Mouse (Mus musculus): Measurements from ENCODE around the gene Ascl4.
A peak's percentile ranks its signal among the peaks of the same experiment; 100 is the strongest.

The Ascl4 gene

DNA sequence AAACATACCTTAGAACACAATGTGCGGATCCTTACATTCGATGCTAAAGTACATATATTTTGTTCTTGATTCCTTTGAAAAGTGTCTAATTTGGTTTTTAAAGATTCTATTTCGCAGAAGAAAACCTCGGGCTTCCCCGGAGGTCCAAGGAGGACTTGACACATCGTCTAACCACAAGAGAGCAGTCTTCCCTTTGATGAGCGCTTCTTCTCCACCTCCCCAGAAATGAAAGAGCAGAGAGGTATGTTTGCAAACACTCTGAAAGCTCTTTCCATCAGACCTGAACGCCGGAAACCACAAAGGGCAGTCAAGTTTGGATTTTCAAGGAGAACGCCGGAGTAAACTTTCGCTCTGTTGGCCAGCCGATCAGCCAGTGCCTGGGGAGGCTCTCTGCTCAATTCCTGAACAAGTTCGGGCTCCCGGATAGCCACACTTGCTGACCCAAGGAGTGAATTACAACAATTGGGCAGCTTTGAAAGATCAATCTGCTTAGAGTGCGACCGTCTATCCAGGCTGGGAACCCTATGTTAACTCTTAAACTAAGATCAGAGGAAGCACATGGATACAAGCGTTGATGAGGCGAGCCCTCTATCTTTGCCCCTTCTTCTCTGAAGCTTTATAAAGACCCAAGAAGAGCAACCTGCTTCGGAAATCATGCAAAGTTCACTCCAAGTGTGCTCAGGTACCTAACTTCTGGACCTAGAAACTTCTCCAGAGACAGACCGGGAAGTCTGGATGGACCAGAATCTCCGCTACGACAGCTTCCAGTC lies at the start of gene Ascl4:
TSS of gene Ascl4 (plus strand) at position 6 of the 770 bp plus-strand sequence.
- DNase-seq: peak; percentile 40

DNA sequence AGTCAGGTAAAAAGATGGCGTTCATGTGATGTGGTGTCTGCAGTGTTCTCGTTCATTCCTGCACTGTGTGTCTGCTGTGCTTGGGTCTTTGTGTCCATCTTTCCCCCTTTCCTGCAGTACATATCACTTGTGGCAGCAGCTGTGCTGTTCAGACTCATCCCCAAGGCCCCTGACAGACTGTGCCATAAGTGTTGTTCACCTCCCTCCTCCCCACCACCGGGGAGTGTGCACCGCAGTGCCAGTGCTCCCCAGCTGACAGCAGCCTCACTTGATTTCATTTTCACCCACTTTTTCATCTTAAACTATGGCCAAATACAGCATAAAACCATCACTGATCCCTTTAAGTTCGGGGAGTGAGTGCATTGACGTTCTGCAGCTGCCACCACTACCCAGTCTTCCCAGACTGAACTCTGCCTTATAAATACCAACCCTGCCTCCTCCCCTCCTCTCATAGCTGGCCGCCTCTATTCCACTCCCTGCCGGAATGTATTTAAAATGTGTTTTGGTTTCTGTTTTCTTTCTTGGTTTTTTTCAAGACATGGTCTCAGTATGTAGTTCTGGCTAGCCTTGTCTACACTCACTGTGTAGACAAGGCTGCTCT lies 47.5 kb upstream of the Ascl4 start:
- no peak for DNase-seq

DNA sequence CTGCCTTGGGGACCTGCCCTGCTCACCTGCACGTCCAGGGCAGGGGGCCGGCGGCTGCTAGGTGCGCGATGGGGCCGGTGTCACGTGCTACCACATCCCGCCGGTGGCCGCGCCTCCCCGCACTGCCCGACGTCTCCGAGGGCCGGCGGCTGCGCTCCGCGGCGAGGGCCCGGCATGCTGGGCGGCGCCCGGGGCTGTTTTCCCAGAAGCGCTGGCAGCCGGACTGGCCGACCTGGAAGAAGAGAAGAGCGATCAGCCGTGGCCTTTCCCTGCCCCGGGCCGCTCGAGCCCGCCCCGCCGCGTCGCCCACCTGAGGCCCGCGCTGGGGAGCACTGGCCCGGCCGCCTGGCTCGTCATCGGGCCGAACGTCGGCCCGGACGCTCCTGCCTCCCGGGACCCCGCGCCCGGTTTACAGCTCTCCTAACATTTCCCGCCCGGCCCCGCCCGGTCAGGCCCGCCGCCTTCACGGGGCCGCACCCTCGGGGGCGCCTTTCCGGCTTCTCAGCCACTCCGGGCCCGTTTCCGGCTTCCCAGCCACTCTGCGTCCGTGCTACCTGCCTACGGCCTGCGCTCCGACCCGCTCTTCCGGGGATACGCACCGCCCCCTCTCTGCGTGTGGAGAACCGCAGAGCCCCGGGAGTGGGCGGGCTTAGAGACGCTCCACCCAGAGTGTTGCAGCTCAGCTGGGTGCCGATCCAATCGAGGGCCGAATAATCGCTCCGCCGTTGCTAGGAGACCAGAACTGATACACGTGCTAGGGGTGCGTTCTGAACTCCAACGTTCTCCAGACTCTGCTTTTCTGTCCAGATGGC lies 10.8 kb upstream of the Ascl4 start, which contains the start of gene Prdm4:
TSS of gene Prdm4 (minus strand) at position 645 of the 812 bp plus-strand sequence.
- DNase-seq: peak; percentile 96

DNA sequence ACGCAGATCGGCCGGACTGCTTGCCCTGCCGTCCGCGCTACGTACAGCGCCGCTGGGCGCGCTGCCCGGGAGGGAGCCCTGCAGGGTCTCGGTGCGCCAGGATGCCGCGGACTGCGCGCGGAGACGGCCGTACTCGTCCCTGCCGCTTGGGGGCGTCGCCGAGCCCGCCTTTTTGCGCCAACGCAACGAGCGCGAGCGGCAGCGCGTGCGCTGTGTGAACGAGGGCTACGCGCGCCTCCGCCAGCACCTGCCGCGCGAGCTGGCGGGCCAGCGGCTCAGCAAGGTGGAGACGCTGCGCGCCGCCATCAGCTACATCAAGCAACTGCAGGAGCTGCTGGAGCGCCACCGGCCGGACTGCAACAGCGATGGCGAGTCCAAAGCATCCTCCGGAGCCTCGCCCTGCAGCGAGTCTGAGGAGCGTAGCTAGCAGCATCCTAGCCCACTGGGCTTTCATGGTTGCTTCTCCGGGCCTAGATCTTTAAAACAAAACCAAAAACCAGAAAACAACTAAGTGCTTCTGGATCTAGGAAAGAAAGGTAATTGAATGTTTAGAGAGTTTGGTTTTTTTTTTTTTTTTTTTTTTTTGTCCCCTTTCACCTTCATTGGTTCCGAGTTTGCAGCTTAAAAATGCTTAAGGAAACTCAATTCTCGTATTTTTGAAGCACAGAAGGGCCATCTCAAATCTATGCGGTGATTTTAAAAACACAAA lies 1.2 kb downstream of the Ascl4 start:
- peak; percentile 87 for DNase-seq

DNA sequence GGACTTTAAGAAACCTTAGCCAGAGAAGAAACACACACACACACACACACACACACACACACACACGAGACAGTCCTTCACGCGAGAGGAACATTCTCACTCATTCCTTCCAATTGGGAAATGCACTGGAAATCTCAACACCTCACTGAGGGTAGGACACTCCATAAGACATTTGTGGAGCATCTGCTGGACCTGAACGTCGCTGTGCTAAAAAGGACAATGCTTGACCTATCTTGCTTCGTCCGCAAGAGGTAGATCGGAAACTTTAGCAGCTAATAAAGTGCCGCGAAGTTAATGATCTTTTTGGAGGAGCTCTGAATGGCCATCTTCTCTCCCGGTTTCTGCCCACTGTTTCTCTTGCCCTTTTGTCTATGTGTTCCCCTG lies 1.7 kb downstream of the Ascl4 start:
- DNase-seq: peak; percentile 29

DNA sequence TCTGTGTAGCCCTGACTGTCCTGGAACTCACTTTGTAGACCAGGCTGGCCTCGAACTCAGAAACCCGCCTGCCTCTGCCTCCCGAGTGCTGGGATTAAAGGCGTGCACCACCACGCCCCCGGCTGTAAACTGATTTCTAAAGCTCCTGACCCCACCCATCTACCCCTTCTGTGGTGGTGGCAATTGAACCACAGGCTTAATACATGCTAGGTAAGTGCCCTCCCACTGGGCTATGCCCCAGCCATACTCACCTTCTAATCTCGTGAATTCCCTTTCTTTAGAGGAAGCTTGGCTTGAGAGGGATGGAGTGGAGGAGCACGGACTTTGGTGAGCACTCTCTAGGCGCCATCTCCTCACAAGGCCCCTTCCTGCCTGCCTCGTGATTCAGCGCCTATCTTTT lies 2.5 kb downstream of the Ascl4 start:
- no peak for DNase-seq

DNA sequence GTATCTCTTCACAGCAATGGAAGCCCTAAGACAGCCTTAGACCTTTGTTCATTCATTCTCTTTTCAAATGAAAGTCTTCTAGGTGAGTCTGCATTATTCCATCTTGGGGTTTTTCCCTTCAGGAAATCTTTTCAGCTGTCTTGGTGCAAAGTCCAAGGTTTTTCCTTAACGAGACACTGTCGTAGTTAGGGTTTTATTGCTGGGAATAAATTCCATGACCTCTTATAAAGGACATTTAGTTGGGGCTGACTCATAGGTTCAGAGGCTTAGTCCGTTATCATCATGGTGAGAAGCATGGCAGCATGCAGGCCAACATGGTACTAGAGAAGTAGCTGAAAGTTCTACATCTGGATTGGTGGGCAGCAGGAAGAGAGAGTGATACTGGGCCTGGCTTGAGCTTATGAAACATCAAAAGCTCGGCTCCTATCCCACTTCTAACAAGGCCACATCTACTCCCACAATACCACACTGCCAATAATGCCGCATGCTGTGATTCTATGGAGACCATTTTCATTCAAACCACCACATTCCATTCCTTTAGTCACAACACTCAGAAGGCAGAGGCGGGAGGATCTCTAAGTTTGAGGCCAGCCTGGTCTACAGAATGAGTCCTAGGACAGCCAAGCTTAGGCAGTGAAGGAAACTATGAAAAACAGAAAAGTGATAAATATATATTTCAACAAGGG lies 8.9 kb downstream of the Ascl4 start:
- DNase-seq: no peak

DNA sequence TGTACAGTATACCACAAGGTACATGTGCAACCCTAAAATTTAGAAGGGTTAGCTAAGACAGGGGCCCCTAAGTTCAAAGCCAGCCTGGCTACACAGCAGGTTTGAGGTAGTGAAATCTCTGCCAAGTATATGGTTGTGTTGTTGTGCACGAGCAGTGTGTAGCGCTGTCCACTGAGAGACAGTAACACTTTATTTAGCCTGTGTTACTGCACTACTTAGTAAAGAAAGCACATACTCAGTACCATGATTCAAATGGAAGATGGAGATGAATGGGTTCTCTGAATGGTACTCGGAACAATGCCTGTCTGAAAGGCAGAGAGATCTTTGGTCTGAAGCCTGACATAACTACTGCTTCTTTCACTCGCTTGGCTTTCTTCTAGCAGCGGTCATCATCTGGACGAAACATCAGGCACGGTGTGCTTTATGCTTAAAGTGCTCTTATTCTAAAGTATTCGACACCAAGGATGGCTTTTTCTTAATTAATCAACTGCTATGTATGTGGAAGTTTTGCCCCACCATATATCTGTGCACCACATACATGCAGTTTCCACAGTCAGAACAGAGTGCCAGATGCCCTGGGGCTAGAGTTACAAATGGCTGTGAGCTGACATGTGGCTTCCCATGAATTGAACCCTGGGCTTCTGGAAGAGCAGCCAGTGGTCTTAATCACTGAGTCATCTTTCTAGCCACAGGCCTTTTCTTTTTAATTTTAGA lies 21.2 kb downstream of the Ascl4 start:
- DNase-seq: no peak

DNA sequence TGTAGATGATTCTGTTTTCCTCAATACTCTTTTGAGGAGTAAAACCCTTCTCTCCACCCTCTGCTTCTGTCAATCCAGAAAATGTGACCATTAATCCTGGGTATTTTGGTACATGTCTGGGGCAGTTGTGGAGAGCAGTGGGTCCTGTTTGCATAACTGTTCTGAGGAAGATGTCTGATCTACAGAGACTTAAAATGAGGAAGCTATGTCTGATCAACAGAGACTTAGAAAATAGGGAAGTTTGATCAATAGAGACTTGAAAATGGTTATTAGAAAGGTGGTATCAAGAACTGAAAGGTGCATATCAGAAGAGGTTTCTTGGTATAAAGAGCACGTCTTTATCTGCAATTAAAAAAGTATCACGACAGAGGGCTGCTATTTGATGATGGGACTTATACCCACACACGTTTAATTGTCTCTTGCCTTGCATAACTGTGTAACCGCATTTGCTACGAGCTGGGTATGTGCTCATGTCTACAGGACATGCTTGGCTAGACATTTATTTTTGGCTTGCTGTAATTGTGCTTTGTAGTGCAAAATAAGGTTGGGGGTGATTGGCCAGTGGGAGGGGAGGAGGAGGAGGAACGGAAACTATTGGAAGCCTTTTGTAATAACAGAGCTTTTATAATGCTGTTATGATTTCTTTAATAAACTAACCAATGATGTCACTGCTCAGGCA lies 24.4 kb downstream of the Ascl4 start:
- DNase-seq: no peak

DNA sequence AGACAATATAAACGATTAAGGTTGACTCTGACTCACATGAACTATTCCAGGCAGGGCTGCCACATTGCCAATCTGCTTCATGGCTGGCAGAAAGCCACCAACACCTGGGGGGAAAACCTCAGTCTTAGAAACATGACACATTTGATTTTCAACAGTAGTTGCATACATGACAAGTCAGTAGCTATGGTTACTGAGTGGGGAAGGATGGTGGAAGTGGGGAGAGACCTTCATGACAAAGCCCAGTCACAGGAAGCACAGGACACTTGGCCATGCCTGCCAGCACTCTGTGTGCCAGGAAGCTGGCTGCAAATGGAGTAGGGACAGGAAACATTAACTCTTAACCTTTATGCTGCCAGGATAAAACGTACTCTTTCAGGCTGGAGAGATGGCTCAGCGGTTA lies 25.9 kb downstream of the Ascl4 start:
- DNase-seq: no peak

DNA sequence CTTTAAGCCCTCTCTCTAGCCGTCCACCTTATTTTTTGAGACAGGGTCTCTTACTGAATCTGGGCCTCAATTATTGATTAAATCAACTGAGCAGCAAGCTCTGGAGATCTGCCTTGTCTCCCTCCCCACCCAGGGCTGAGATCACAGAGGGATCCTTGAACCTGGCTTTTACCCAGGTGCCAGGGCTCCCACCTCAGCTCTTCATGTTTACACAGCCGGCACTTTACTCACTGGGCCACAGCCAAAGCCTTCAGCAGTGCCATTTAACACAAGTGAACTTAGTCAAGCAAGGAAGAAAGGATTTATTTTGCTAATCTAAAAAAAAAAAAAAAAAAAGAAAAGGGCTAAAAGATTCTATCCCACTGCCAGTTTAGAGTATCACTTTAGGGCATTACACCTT lies 26.9 kb downstream of the Ascl4 start:
- DNase-seq: no peak

DNA sequence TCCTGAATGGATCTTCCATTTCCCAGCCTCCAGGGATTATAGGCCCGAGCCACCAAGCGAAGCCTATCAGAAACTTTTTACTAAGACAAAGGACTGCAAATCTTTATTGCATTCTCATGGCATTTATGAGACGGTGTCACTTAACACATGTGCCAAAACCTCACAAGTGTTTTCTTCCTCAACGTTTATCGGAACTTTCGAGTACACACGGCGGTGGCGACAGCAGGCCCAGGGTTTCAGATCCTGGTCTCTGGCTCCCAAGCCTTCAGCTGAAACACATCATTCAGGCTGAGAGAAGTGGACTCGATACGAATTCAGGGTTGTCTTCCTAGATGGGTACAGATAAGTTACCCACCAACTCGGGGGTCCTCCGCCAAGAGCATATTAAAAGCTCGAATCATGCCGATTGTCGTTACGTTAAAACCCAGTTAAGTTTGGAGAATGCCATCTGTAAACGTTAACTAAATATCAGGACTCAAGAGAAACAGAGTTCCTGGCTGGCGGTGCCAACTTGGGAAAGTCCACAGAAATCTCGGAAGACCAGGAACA lies 29.5 kb downstream of the Ascl4 start:
- DNase-seq: no peak

DNA sequence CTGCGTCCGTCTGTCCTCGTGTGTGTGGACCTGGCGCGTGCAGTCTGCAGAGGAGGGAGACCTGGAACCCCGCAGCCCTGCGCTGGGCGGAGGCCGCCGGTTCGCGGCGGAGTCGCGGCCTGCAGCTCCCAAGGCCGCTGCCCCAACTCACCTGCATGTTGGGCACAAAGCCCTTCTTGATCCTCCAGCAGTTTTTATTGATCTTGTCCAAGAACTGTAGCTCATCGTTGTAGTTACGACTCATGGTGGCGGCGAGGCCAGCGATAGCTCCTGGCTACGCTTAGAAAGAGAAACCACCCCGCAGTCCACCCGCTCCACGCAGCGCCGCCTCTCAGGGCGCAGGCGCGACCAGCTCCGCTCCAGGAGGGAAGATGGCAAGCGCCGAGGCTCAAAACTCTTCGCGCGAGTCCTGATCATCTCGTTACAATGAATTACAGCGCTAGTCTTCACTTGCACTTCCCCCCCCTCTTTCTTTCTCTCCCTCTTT lies 30.0 kb downstream of the Ascl4 start, which contains the start of gene Rtcb:
TSS of gene Rtcb (minus strand) at position 360 of the 487 bp plus-strand sequence.
- peak; percentile 94 for DNase-seq

DNA sequence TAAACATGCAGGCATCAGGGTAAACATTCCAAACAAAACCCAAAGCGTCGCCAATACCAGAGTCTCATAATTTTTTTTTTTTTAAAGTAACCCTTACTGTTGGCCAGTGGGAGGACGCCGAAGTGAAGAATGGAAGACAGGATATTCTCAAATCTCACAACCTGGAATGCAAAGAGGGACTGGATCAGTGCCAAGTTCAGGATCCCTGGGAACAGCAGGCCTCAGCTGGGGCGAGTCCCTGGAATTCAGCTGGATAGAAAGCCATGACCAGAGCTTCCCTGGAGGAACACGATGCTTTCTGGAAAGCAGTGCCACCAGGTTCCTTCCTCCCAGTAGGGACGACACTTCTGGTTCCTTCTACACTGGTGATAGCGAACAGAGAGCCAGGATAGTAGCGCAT lies 35.4 kb downstream of the Ascl4 start:
- no peak for DNase-seq

DNA sequence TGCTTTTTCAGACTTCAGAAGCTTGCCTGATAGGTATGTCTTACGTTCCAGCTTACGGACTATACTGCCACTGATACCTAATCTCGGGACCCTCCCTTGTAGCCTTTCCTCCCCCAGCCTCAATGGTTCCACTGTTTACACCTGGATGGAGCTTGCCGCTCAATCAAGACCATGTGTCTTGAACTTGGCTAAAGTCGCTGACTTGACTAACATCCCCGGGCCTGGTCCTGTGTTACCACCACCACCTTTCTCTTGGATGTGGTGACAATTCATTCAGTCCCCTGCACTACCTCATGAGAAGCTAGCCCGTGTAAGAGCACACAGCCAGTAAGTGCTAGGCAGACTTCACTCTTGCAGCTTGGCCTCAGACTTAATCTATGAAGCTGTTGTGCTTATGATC lies 36.8 kb downstream of the Ascl4 start:
- DNase-seq: no peak

DNA sequence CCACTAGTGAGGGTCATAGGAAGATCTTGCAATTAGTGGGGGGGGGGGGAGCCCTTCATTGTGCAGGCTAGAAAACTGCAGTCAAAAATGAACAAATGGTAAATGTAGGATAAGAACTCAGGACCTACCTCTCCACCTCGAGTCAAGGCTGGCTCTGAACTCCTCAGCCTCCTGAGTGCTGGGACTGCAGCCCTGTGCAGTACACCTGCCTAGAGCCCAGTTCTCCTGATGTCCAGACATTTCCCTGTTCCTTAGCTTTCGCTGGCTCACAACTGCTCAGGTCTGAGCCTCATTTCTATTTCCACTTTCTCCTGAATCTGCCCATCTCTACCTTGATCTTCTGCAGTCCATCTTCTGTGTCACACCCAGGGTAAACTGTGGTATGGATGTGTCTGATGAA lies 39.0 kb downstream of the Ascl4 start:
- DNase-seq: no peak

DNA sequence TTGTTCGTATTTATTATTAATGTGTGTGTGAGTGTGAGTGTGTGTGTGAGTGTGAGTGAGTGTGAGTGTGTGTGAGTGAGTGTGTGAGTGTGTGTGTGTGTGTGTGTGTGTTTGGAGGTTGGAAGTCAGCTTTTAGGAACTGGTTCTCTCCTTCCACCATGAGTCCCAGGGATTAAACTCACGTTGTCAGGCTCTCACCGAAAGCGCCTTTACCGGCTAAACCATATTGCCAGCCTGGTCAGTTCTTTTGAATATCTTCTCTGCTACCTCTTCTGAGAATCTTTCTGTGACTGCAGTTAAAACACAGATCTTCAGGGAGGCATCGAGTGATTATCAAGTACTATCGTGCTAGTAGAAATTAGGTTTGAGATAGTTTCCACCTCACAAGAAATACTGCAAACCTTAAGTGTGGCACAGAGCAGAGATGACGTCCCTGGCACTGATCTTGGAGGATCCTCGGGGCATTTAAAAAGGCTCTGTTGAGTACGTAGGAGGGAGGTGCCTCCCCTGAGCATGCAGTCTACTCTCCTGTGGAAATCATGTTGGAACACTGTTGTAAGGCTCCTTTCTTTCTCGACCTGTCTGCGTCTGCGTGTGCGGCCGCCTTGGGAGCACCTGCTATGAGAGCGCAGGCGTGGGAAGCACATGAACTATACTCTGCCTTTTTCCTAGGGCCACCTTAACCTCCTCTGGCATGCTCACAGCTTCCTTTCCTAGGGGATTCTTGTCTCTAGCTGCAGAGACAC lies 40.1 kb downstream of the Ascl4 start:
- DNase-seq: no peak

DNA sequence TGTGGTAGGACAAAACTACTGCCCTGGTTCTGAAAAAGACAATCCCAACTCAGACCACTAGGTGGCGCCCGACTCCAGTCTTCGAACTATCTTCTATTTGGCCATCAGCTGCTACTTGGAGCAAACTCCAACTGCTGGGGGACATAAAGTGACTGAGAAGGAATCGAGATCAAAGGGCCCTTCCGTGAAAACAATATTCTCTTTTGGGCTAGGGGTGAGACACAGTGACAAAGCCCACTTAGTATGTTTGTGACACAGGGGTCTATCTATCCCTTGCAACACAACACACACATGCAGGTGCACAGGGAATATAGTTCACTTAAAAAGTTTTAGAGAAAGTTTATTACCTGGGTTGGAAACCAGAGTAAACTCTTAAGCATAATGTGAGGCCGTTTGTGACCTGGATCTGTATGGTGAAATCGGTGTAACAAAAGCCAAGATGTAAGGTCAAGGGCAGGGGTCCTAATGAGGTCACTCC lies 40.7 kb downstream of the Ascl4 start:
- peak; percentile 77 for DNase-seq

DNA sequence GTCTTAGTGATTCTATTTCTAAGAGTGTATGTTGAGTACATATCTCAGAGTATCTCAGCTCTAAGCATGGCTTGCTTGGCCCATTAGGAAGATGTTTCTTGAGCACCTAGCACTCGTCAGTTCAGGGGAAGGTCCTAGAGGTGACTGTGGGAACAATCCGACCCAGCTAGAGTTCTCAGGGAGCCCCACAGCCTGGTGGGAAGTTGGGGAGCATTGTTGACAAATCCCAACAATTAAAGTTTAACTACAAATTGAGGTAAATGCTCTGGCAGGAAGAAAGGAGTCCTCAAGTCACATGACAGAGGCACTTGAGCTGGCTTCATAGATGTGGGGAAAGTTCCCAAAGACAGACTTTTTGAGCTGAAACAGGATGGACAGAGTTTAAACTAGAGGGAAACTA lies 41.2 kb downstream of the Ascl4 start:
- no peak for DNase-seq
